29 mouse cellular contexts compared by ENCODE assay signal in genomic region chr3:153664696-153665095, GRCm38 (mm10).
DNase-seq lines count a peak whose midpoint lies in the region; ATAC-seq lines count a peak whose summit lies in the region.
"Had no signal": no experiment of that assay in that cellular context is flagged by ENCODE, and none has a peak within 500 bp of the region (broad histone marks: within the 10 kb centered on the region; RNA-seq: fewer than 3 reads in every experiment).

No protein-coding gene starts in this region.

- peaks cover 54% of the 10 kb centered on the region for H3K4me1 ChIP-seq in heart, embryonic 13.5 days

- ATAC-seq in heart, embryonic 13.5 days (ENCODE audit: extremely low read depth, insufficient number of reproducible peaks, low FRiP score, low TSS enrichment): no peak
- 0 out of 2 replicates have a peak, but pooled peaks have one; percentile 5 for ATAC-seq in megakaryocyte progenitor cell, adult 5-6 weeks (replicated peaks; ENCODE audit: poor library complexity)
- ATAC-seq in inflammation-experienced regulatory T-cells, adult 6 months: no peak
- ATAC-seq: liver, embryonic 12.5 days had no signal

- no peak overlapping the region for H3K4me3 ChIP-seq in heart, embryonic 13.5 days
- H3K4me3 ChIP-seq: embryonic facial prominence, embryonic 13.5 days; erythroblast, embryonic 14.5 days; forebrain, embryonic 12.5 days; hindbrain, embryonic 10.5 days; limb, embryonic 13.5 days; liver, embryonic 12.5 days; neural tube, embryonic 13.5 days; stomach, embryonic 15.5 days had no signal

- WGBS in heart, embryonic 13.5 days: 88% methylated on average over 5 of the region's 5 CpGs

- peaks cover 3% of the 10 kb centered on the region; the same call in 1 of the 2 replicates for H3K27me3 ChIP-seq in heart, embryonic 13.5 days (replicated peaks)
- H3K27me3 ChIP-seq: embryonic facial prominence, embryonic 13.5 days; forebrain, embryonic 12.5 days; limb, embryonic 13.5 days; liver, embryonic 12.5 days; neural tube, embryonic 13.5 days; stomach, embryonic 15.5 days had no signal

- no peaks in the 10 kb centered on the region for H3K9me3 ChIP-seq in heart, embryonic 13.5 days
- H3K9me3 ChIP-seq: embryonic facial prominence, embryonic 13.5 days; forebrain, embryonic 12.5 days; hindbrain, embryonic 10.5 days; limb, embryonic 13.5 days; liver, embryonic 12.5 days; neural tube, embryonic 13.5 days; stomach, embryonic 15.5 days had no signal

- H3K27ac ChIP-seq in heart, embryonic 13.5 days (replicated peaks): peak overlapping the region; percentile 42; the same call in 1 of the 2 replicates
- H3K27ac ChIP-seq: embryonic facial prominence, embryonic 13.5 days; forebrain, embryonic 12.5 days; limb, embryonic 13.5 days; liver, embryonic 12.5 days; neural tube, embryonic 13.5 days; stomach, embryonic 15.5 days had no signal

- H3K36me3 ChIP-seq in heart, embryonic 13.5 days: no peaks in the 10 kb centered on the region
- H3K36me3 ChIP-seq: embryonic facial prominence, embryonic 13.5 days; forebrain, embryonic 12.5 days; hindbrain, embryonic 10.5 days; limb, embryonic 13.5 days; neural tube, embryonic 13.5 days; stomach, embryonic 15.5 days had no signal

- H3K4me2 ChIP-seq in heart, embryonic 13.5 days: no peak overlapping the region
- H3K4me2 ChIP-seq: embryonic facial prominence, embryonic 13.5 days; forebrain, embryonic 12.5 days; heart, embryonic 11.5 days; limb, embryonic 13.5 days; liver, embryonic 12.5 days; neural tube, embryonic 13.5 days; stomach, embryonic 15.5 days had no signal

- no peak for DNase-seq in heart, adult 9 months (ENCODE audit: low spot score in 2 of 2)
- DNase-seq in layer of hippocampus, adult 11-12 months (ENCODE audit: low spot score): peak; percentile 34
- DNase-seq in layer of hippocampus, postnatal 25 days (ENCODE audit: extremely low spot score in 1 of 2, low spot score in 1 of 2): no peak
- peak; percentile 8 for DNase-seq in NIH3T3 (ENCODE audit: low read depth)
- DNase-seq: adrenal gland, postnatal 10 days; cerebellum, adult 9-10 months; embryo, embryonic 11 days; gastrocnemius, postnatal 10 days; heart, postnatal 10 days; kidney, adult 8-10 months; layer of hippocampus, postnatal 36 days; lung, adult 2 months; lung, postnatal 14 days; midbrain, embryonic 14.5 days; right cerebral cortex, adult 18-20 months; right cerebral cortex, postnatal 4 days; thymus, postnatal 25 days had no signal

- H3K9ac ChIP-seq in heart, embryonic 13.5 days: no peak overlapping the region
- H3K9ac ChIP-seq: embryonic facial prominence, embryonic 13.5 days; forebrain, embryonic 12.5 days; limb, embryonic 13.5 days; neural tube, embryonic 13.5 days; stomach, embryonic 15.5 days had no signal

Comparison
In these comparisons a context has a peak if more than half of its experiments do, and no peak if none do; other contexts are left out.
1. DNase-seq: peak in layer of hippocampus, adult 11-12 months (single experiment) and NIH3T3 (single experiment); none in heart, adult 9 months (0 of 2) and layer of hippocampus, postnatal 25 days (0 of 2).